Mouse (Mus musculus) bone marrow, adult 2 months (tissue): ENCODE data around the gene Ccdc169. TPM values are rescaled to one million over a fixed set of nuclear protein-coding genes. Genes with fewer than 3 reads are reported as not detected.

ENCODE experiments used
- H3K27ac ChIP-seq: fragments of 200-500 bp; 2 replicates; pipeline ENCODE4 v1.5.1; 2012; ENCODE audit warnings: low read depth, mild to moderate bottlenecking, control low read depth, inconsistent platforms, low read length; ENCODE audit not compliant: control insufficient read depth, poor library complexity, insufficient read depth
- H3K4me1 ChIP-seq: fragments of 200-500 bp; 2 replicates; pipeline ENCODE4 v1.6.1; 2011; ENCODE audit warnings: low read length; ENCODE audit not compliant: control insufficient read depth, insufficient read depth
- H3K4me3 ChIP-seq: fragments of 200-500 bp; replicated peaks from 2 replicates; pipeline ENCODE3; 2011; ENCODE audit warnings: mild to moderate bottlenecking, low read depth, low read length, control low read depth; ENCODE audit not compliant: control insufficient read depth
- CTCF ChIP-seq: fragments of 200-500 bp; IDR thresholded peaks from 2 replicates; pipeline ENCODE4 v1.5.1; 2011; ENCODE audit warnings: low read length, control low read depth; ENCODE audit not compliant: control insufficient read depth, insufficient read depth
- POLR2A ChIP-seq: fragments of 200-500 bp; IDR thresholded peaks from 2 replicates; pipeline ENCODE4 v1.6.1; 2011; ENCODE audit warnings: low read depth, mild to moderate bottlenecking, control low read depth, low read length, borderline replicate concordance; ENCODE audit not compliant: control insufficient read depth
- WGBS: fragments of 180-500 bp; shearing (Covaris S2); methylation state at CpG from one replicate; pipeline ENCODE4 v1.1.7; 2018; 5-methylcytosine and 5-hydroxymethylcytosine counted together
- polyA plus RNA-seq: library from polyadenylated mRNA; stranded (reverse); fragments of >200 nt; gene quantifications from 2 replicates; pipeline ENCODE4 v1.2.4, GENCODE M21; 2011; ENCODE audit warnings: low replicate concordance; ENCODE audit not compliant: missing spikeins, insufficient read depth, insufficient read length

The Ccdc169 gene
- polyA plus RNA-seq, 1 experiment, result not detected

- H3K27ac ChIP-seq, result no peak overlapping the region
- no peak for TF ChIP-seq POLR2A
- TF ChIP-seq CTCF, result no peak
- WGBS, result 71% methylated on average over 7 of the region's 7 CpGs
Observed at GRCm38 (mm10) chr3:55154163-55154562, 17.0 kb downstream of the Ccdc169 start.

GRCm38 (mm10) chr3:55157413-55157812, 20.3 kb downstream of the Ccdc169 start:
- H3K27ac ChIP-seq, result no peak overlapping the region

More at GRCm38 (mm10) chr3:55154163-55154562, 17.0 kb downstream of the Ccdc169 start:
- no peaks in the 10 kb centered on the region for H3K4me1 ChIP-seq
- no peak overlapping the region for H3K4me3 ChIP-seq

GRCm38 (mm10) chr3:55161144-55161543, 24.0 kb downstream of the Ccdc169 start:
- H3K4me1 ChIP-seq, result no peaks in the 10 kb centered on the region
- WGBS, result 74% methylated on average over 7 of the region's 7 CpGs
- no peak overlapping the region for H3K4me3 ChIP-seq
- TF ChIP-seq POLR2A, result no peak
- no peak for TF ChIP-seq CTCF
- H3K27ac ChIP-seq, result no peak overlapping the region

More at GRCm38 (mm10) chr3:55157413-55157812, 20.3 kb downstream of the Ccdc169 start:
- no peak overlapping the region for H3K4me3 ChIP-seq
- no peaks in the 10 kb centered on the region for H3K4me1 ChIP-seq
- TF ChIP-seq CTCF, result no peak
- TF ChIP-seq POLR2A, result no peak
- 65% methylated on average over 5 of the region's 5 CpGs for whole genome bisulfite sequencing

GRCm38 (mm10) chr3:55163510-55163909, 26.4 kb downstream of the Ccdc169 start:
- TF ChIP-seq POLR2A (no peak), CTCF (no peak)
- no peak overlapping the region for H3K27ac ChIP-seq
- 63% methylated on average over 4 of the region's 4 CpGs for WGBS
- H3K4me1 ChIP-seq, result no peaks in the 10 kb centered on the region
- H3K4me3 ChIP-seq, result no peak overlapping the region

GRCm38 (mm10) chr3:55172478-55172877, 35.3 kb downstream of the Ccdc169 start:
- Histone ChIP-seq H3K4me3 (no peak overlapping the region), H3K27ac (no peak overlapping the region), H3K4me1 (no peaks in the 10 kb centered on the region; the same call in 1 of the 2 replicates)
- 75% methylated on average over 3 of the region's 3 CpGs for WGBS
- TF ChIP-seq CTCF (no peak), POLR2A (no peak)

GRCm38 (mm10) chr3:55177271-55177670, 40.1 kb downstream of the Ccdc169 start:
- H3K4me3 ChIP-seq, result no peak overlapping the region
- no peak overlapping the region for H3K27ac ChIP-seq
- WGBS, result 70% methylated on average over 6 of the region's 6 CpGs
- no peaks in the 10 kb centered on the region; the same call in 1 of the 2 replicates for H3K4me1 ChIP-seq
- TF ChIP-seq CTCF (no peak), POLR2A (no peak)

- TF ChIP-seq POLR2A, result no peak
- no peak for TF ChIP-seq CTCF
- Histone ChIP-seq H3K4me1 (no peaks in the 10 kb centered on the region), H3K27ac (no peak within 1 kb of the TSS), H3K4me3 (no peak within 1 kb of the TSS)
- WGBS, result 86% methylated on average over 22 of the region's 22 CpGs
Observed at GRCm38 (mm10) chr3:55181766-55182165, 44.6 kb downstream of the Ccdc169 start, which contains the start of gene Sohlh2. Sohlh2 (plus strand) TSS chr3:55182028.

- H3K27ac ChIP-seq, result no peak overlapping the region
- no peak overlapping the region for H3K4me3 ChIP-seq
- no peaks in the 10 kb centered on the region for H3K4me1 ChIP-seq
- TF ChIP-seq POLR2A, result no peak
- TF ChIP-seq CTCF, result no peak
- 68% methylated on average over 4 of the region's 4 CpGs for WGBS
Observed at GRCm38 (mm10) chr3:55191668-55192067, 54.5 kb downstream of the Ccdc169 start.

- no peak overlapping the region for H3K27ac ChIP-seq
- H3K4me1 ChIP-seq, result no peaks in the 10 kb centered on the region
- no peak for TF ChIP-seq CTCF
- TF ChIP-seq POLR2A, result no peak
- 45% methylated on average over 2 of the region's 2 CpGs for WGBS
- no peak overlapping the region for H3K4me3 ChIP-seq
Observed at GRCm38 (mm10) chr3:55193351-55193750, 56.2 kb downstream of the Ccdc169 start.
